Mouse (Mus musculus): ENCODE results near the gene Tnni3. TPM values are rescaled to one million over a fixed set of nuclear protein-coding genes. Genes with fewer than 3 reads are reported as not detected.
A peak's percentile ranks its signal among the peaks of the same experiment; 100 is the strongest.
"Not testable (repeated sequence)": the region's sequence is repeated elsewhere in the genome, so short reads cannot be mapped to it uniquely, and the experiment has no call there.

The Tnni3 gene
- under 1 TPM in 1 of 2 experiments, not detected in 1; 0.64 TPM for total RNA-seq (2021)
- long read RNA-seq, experiment 1, result 0 reads
- long read RNA-seq, experiment 2, result 0 reads

- not testable (repeated sequence) for H3K4me3 ChIP-seq, H3K27ac ChIP-seq
- peak in 1 of 2 experiments; percentile 57 for DNase-seq (ENCODE audit: low spot score in 2 of 2)
- TF ChIP-seq CTCF (conservative IDR thresholded peaks at IDR 0.05), result peak; percentile 75
Measured at GRCm38 (mm10) chr7:4524212-4524922, at the start of gene Tnni3. Gene Tnni3, minus strand, starts transcription at chr7:4524229.

GRCm38 (mm10) chr7:4572361-4572760 is 48.3 kb upstream of the Tnni3 start:
- H3K27ac ChIP-seq; H3K4me3 ChIP-seq; DNase-seq (ENCODE audit: low spot score in 2 of 2): not testable (repeated sequence)

DNA sequence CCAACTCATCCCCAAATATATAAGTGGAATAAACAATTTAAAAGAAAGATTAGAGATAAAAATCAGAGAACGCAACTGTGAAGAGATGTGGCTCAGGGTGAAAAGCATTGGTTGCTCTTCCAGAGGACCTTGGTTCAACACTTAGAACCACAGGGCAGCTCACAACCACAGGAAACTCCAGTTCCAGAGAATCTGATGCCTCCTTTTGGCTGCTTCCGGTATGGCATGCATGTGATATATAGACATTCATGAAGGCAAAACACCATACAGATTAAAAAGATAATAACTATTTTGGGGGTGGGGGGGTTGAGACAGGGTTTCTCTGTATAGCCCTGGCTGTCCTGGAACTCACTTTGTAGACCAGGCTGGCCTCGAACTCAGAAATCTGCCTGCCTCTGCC is 38.6 kb upstream of the Tnni3 start:
- Histone ChIP-seq H3K4me3 (no peak overlapping the region), H3K27ac (no peak overlapping the region)
- DNase-seq (ENCODE audit: low spot score in 2 of 2), result no peak
- TF ChIP-seq CTCF (conservative IDR thresholded peaks at IDR 0.05), result peak; percentile 28; the same call in 1 of the 2 replicates

GRCm38 (mm10) chr7:4557167-4557560 is 33.1 kb upstream of the Tnni3 start:
- DNase-seq (ENCODE audit: low spot score in 2 of 2), result no peak
- TF ChIP-seq CTCF (conservative IDR thresholded peaks at IDR 0.05), result no peak
- Histone ChIP-seq H3K4me3 (no peak overlapping the region), H3K27ac (no peak overlapping the region)

- DNase-seq (ENCODE audit: low spot score in 2 of 2), result peak; percentile 79 to 85
- peak; percentile 96 for TF ChIP-seq CTCF (conservative IDR thresholded peaks at IDR 0.05)
- Histone ChIP-seq H3K27ac (no peak overlapping the region), H3K4me3 (no peak overlapping the region; the same call in 1 of the 2 replicates)
Measured at GRCm38 (mm10) chr7:4556256-4557166, 32.5 kb upstream of the Tnni3 start.

DNA sequence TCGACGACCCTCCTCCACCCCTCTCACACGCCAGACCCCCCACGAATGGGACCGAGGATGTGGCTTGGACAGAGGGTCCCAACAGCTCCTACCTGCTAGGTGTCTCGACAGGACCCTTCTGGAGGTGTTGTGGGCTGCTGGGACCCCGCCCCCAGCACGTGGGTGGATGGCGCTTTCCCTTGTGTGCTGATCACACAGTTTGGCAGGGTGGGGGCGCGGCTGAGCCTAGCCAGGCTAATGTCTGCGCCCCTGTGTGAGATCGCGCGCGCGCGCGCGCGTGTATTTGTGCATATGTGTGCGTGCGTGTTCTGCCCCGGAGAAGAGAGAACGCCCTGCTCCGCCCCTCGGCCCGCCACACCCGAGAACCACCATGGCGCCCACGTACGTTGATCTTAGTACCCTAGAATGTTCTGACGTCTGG is 23.2 kb upstream of the Tnni3 start, which contains the start of gene Syt5:
Gene Syt5, minus strand, starts transcription at position 321 of the 421 bp plus-strand sequence.
- peak within 1 kb of the TSS; percentile 98 for H3K27ac ChIP-seq
- DNase-seq (ENCODE audit: low spot score in 2 of 2), result peak; percentile 66 to 71
- no peak for TF ChIP-seq CTCF (conservative IDR thresholded peaks at IDR 0.05)
- peak within 1 kb of the TSS; percentile 72 for H3K4me3 ChIP-seq

- peak overlapping the region; percentile 72 for H3K4me3 ChIP-seq
- H3K27ac ChIP-seq, result peak overlapping the region; percentile 98
- TF ChIP-seq CTCF (conservative IDR thresholded peaks at IDR 0.05), result peak; percentile 49
- DNase-seq (ENCODE audit: low spot score in 2 of 2), result peak; percentile 95 to 96
Measured at GRCm38 (mm10) chr7:4546591-4547131, 22.6 kb upstream of the Tnni3 start.

- DNase-seq (ENCODE audit: low spot score in 2 of 2), result no peak
- H3K4me3 ChIP-seq, result peak overlapping the region; percentile 72
- H3K27ac ChIP-seq, result peak overlapping the region; percentile 98
- no peak for TF ChIP-seq CTCF (conservative IDR thresholded peaks at IDR 0.05)
Measured at GRCm38 (mm10) chr7:4546050-4546449, 22.0 kb upstream of the Tnni3 start.

GRCm38 (mm10) chr7:4542013-4542412 is 18.0 kb upstream of the Tnni3 start:
- Histone ChIP-seq H3K27ac (no peak overlapping the region), H3K4me3 (no peak overlapping the region)
- TF ChIP-seq CTCF (conservative IDR thresholded peaks at IDR 0.05), result no peak
- DNase-seq (ENCODE audit: low spot score in 2 of 2), result no peak

DNA sequence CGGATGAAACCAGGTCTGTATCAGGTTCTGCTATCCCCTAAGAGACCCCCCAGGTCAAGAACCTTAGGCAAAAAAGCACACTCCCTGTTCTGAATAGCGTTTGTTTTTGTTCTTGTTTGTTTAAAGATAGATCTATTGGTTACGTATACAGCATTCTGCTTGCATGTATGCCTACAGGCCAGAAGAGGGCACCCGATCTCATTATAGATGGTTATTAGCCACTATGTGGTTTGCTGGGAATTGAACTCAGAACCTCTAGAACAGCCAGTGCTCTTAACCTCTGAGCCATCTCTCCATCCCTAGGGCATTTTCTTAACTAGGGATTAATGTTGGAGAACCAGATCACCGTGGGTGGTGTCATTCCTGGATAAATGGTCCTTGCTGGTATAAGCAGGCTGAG is 17.3 kb upstream of the Tnni3 start:
- Histone ChIP-seq H3K4me3 (no peak overlapping the region), H3K27ac (no peak overlapping the region)
- peak; percentile 52 for TF ChIP-seq CTCF (conservative IDR thresholded peaks at IDR 0.05)
- DNase-seq (ENCODE audit: low spot score in 2 of 2), result no peak

DNA sequence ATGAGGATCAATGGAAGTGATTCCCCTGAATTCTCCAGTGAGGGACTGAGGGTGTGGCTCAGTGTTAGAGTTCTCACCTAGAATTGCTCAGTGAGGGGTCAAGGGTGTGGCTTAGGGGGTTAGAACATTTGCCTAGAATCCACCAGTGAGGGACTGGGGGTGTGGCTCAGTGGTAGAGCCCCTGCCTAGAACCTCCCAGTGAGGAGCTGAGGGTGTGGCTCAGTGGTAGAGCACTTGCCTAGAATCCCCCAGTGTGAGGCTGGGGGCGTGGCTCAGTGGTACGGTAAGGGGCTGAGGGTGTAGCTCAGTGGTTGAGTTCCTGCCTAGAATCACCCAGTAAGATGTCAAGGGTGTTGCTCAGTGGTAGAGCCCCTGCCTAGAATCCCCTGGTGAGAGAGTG is 15.0 kb upstream of the Tnni3 start:
- no peak for DNase-seq (ENCODE audit: low spot score in 2 of 2)
- H3K4me3 ChIP-seq, result no peak overlapping the region
- TF ChIP-seq CTCF (conservative IDR thresholded peaks at IDR 0.05), result no peak

DNA sequence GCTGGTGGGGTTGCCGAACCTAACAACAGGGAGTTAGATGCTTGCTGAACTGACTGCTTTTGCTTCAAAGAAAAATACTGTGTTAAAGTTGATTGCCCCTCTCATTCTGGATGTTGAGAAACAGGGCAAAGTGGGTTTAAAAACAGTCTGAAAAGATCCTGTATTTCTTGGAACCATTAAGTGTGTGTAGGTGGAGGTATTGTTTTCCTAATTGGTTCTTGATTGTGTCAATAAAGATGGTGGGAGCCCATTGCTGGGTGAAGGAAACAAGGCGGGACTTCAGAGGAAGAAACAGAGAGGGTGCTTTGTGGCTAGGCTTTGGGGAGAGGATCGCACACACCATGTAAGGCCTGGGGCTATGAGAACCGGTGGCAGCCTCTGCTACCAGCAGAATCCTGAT is 13.2 kb upstream of the Tnni3 start:
- no peak for DNase-seq (ENCODE audit: low spot score in 2 of 2)
- Histone ChIP-seq H3K27ac (no peak overlapping the region), H3K4me3 (no peak overlapping the region)
- TF ChIP-seq CTCF (conservative IDR thresholded peaks at IDR 0.05), result no peak

More for the DNA sequence above, 15.0 kb upstream of the Tnni3 start:
- H3K27ac ChIP-seq, result no peak overlapping the region

DNA sequence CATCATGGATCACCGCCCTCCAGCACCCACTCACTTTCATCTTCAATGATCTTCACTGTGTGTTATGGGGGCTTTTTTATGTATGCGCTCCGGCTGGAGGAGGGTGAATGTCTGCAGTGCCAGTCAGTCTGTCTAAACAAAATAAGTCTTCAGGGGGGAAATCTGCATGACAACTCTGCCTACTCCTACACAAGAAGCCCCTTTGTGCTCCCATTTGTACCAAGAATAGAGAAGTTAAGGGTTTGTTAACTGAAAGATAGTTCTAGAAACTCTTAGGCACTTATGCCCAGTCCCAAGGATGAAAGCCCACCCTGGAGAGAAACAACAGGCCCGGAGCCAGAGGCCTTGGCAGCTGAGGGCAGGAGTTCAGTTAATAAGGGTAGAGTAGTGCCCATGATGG is 12.3 kb upstream of the Tnni3 start:
- DNase-seq (ENCODE audit: low spot score in 2 of 2), result no peak
- Histone ChIP-seq H3K4me3 (no peak overlapping the region), H3K27ac (no peak overlapping the region)
- no peak for TF ChIP-seq CTCF (conservative IDR thresholded peaks at IDR 0.05)

All from layer of hippocampus, adult 2 months (tissue).